Mouse (Mus musculus): ENCODE results near the gene Nkx2-1. TPM values are rescaled to one million over a fixed set of nuclear protein-coding genes. Genes with fewer than 3 reads are reported as not detected.
A peak's percentile ranks its signal among the peaks of the same experiment; 100 is the strongest.

The Nkx2-1 gene
- polyA plus RNA-seq (2015; fragmentation: Nextera tagmentation; extraction: Ambion mirVana), result 0.06 TPM in 1 of 2 replicates, not detected in the other

DNA sequence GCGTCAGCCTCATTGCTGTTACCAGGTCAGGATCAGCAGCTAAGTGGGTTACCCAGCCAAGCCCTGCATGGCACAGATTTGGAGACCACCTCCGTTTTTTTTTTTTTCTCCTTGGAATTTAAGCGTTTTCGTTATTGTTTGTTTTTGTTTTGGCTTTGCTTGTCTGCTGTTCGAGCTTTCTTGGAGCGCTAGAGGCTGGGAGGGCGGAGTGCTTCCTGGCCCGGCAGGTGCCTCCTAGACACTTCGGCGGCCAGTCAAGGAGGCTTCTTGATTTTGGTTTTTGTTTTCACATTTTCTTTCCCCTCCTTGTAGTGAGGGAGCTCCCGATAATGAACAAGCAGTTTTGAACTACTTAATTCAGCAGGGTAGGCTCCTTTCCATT, at the start of gene Nkx2-1:
Gene Nkx2-1, minus strand, starts transcription at position 25 of the 382 bp plus-strand sequence.
- Histone ChIP-seq H3K27ac (replicated peaks) (no peak within 1 kb of the TSS), H3K4me3 (0 out of 2 replicates have a peak within 1 kb of the TSS, but pooled peaks have one; percentile 3), H3K4me2 (no peak within 1 kb of the TSS), H3K9ac (no peak within 1 kb of the TSS), H3K9me3 (no peaks in the 10 kb centered on the region), H3K27me3 (peaks cover 86% of the 10 kb centered on the region), H3K36me3 (no peaks in the 10 kb centered on the region), H3K4me1 (replicated peaks) (peaks cover 19% of the 10 kb centered on the region)
- under 1% methylated on average over 11 of the region's 11 CpGs for WGBS
- ATAC-seq (ENCODE audit: low FRiP score, low read depth), result no peak

GRCm38 (mm10) chr12:56541068-56541467, 4.4 kb upstream of the Nkx2-1 start:
- under 1% methylated on average over 14 of the region's 14 CpGs for whole genome bisulfite sequencing

GRCm38 (mm10) chr12:56540591-56540990, 3.9 kb upstream of the Nkx2-1 start:
- Histone ChIP-seq H3K4me3 (no peak overlapping the region), H3K9ac (no peak overlapping the region), H3K36me3 (no peaks in the 10 kb centered on the region), H3K9me3 (no peaks in the 10 kb centered on the region), H3K4me1 (replicated peaks) (peaks cover 8% of the 10 kb centered on the region), H3K27me3 (peaks cover 85% of the 10 kb centered on the region), H3K27ac (replicated peaks) (no peak overlapping the region), H3K4me2 (0 out of 2 replicates have a peak overlapping the region, but pooled peaks have one; percentile 27)
- WGBS, result 2% methylated on average over 10 of the region's 10 CpGs
- ATAC-seq (ENCODE audit: low FRiP score, low read depth), result no peak

More at GRCm38 (mm10) chr12:56541068-56541467, 4.4 kb upstream of the Nkx2-1 start:
- H3K27ac ChIP-seq (replicated peaks), result no peak overlapping the region
- peaks cover 5% of the 10 kb centered on the region for H3K4me1 ChIP-seq (replicated peaks)
- no peaks in the 10 kb centered on the region for H3K36me3 ChIP-seq
- H3K27me3 ChIP-seq, result peaks cover 85% of the 10 kb centered on the region
- no peak for ATAC-seq (ENCODE audit: low FRiP score, low read depth)
- H3K4me3 ChIP-seq, result no peak overlapping the region
- H3K9me3 ChIP-seq, result no peaks in the 10 kb centered on the region
- 0 out of 2 replicates have a peak overlapping the region, but pooled peaks have one; percentile 27 for H3K4me2 ChIP-seq
- no peak overlapping the region for H3K9ac ChIP-seq

GRCm38 (mm10) chr12:56538601-56539000, 1.9 kb upstream of the Nkx2-1 start:
- H3K9me3 ChIP-seq, result no peaks in the 10 kb centered on the region
- no peak overlapping the region for H3K4me3 ChIP-seq
- H3K36me3 ChIP-seq, result no peaks in the 10 kb centered on the region
- ATAC-seq (ENCODE audit: low FRiP score, low read depth), result no peak
- no peak overlapping the region for H3K27ac ChIP-seq (replicated peaks)
- 5% methylated on average over 3 of the region's 3 CpGs for WGBS
- no peak overlapping the region for H3K4me2 ChIP-seq
- H3K4me1 ChIP-seq (replicated peaks), result peaks cover 13% of the 10 kb centered on the region
- peaks cover 87% of the 10 kb centered on the region for H3K27me3 ChIP-seq
- H3K9ac ChIP-seq, result no peak overlapping the region

- H3K9me3 ChIP-seq, result no peaks in the 10 kb centered on the region
- H3K4me1 ChIP-seq (replicated peaks), result peaks cover 18% of the 10 kb centered on the region
- H3K4me2 ChIP-seq, result no peak overlapping the region
- no peak overlapping the region for H3K4me3 ChIP-seq
- peaks cover 88% of the 10 kb centered on the region for H3K27me3 ChIP-seq
- no peak for ATAC-seq (ENCODE audit: low FRiP score, low read depth)
- H3K36me3 ChIP-seq, result no peaks in the 10 kb centered on the region
- H3K9ac ChIP-seq, result no peak overlapping the region
- no peak overlapping the region for H3K27ac ChIP-seq (replicated peaks)
- 3% methylated on average over 6 of the region's 6 CpGs for WGBS
Measured at GRCm38 (mm10) chr12:56537931-56538330, 1.2 kb upstream of the Nkx2-1 start.

- 1% methylated on average over 19 of the region's 19 CpGs for WGBS
- Histone ChIP-seq H3K4me3 (no peak overlapping the region), H3K9ac (no peak overlapping the region), H3K4me2 (no peak overlapping the region), H3K27me3 (peaks cover 86% of the 10 kb centered on the region), H3K27ac (replicated peaks) (no peak overlapping the region), H3K4me1 (replicated peaks) (peaks cover 19% of the 10 kb centered on the region), H3K9me3 (no peaks in the 10 kb centered on the region), H3K36me3 (no peaks in the 10 kb centered on the region)
- no peak for ATAC-seq (ENCODE audit: low FRiP score, low read depth)
Measured at GRCm38 (mm10) chr12:56537342-56537741, 634 bp upstream of the Nkx2-1 start.

DNA sequence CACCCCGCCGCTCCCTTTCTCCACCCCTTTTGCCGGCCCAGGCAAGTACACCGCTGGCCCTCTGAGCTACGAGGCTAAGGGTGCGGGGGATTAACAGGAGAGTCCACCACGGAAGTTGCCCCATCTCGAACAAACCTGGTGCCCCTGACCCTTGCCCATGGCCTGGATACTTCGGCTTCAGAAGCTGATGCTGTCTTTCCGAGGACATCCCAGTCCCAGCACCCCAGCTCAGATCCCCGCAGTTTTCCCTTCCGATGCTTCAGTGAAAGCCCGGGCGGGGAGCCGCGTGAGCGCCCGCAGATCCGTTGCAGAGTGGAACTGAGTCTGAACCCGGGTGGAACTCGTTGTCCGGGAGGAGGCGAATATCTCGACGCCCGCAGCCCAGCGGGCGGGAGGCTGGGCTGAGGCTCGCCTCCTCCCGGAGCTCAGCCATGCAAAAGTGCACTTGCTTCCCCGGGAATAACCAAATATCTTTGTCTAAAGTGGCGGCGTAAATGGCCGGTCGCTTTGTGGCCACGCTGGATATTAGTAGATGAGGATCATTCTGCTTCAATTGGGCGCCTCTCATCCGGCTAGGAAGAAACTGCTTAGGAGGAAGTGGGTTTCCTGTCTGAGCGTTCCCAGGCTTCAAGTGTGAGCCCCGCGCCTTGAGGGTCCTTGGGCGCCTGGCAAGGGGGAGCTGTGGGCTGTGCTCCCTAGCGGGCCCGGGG, 379 bp downstream of the Nkx2-1 start:
- H3K27me3 ChIP-seq, result peaks cover 86% of the 10 kb centered on the region
- ATAC-seq (ENCODE audit: low FRiP score, low read depth), result no peak
- H3K4me3 ChIP-seq, result 0 out of 2 replicates have a peak overlapping the region, but pooled peaks have one; percentile 3
- no peaks in the 10 kb centered on the region for H3K9me3 ChIP-seq
- H3K27ac ChIP-seq (replicated peaks), result no peak overlapping the region
- H3K4me2 ChIP-seq, result no peak overlapping the region
- H3K9ac ChIP-seq, result no peak overlapping the region
- no peaks in the 10 kb centered on the region for H3K36me3 ChIP-seq
- peaks cover 19% of the 10 kb centered on the region for H3K4me1 ChIP-seq (replicated peaks)
- under 1% methylated on average over 44 of the region's 44 CpGs for WGBS

DNA sequence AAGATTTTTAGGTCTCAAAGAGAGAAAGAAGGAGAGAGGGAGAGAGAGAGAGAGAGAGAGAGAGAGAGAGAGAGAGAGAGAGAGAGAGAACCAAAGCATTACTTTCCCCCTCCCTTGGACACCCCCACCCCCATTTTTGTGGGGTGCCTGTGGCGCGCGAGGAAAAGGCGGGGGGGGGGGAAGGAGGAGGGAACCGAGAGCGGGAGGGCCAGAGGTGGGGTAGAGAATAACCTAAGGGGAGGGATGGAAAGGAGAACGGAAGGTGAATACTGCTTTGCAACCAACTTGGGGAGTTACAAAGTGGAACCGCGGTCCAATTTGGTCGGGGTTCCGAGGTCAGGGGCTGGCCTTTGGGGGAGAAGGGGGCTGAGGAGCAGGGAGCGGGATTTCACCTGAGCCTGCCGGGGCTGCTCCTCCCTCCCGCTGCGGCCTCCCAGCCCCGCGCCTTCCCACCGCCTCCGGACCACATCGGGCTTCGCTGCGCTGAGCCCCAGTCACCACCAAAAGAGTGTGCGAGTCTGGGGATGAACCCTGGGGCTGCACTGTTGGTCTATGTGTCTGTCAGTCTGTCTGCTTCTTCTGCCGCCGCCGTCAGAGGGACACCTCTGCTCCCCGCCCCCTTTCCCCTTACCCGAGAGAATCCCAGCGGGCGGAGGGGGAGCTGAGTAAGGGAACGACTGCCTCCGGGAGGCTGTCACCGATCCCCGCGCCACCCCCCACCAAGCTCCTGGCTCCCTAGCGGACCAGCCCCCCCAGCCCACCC, 1.1 kb downstream of the Nkx2-1 start:
- Histone ChIP-seq H3K4me3 (no peak overlapping the region), H3K4me1 (replicated peaks) (peaks cover 15% of the 10 kb centered on the region), H3K9me3 (no peaks in the 10 kb centered on the region), H3K4me2 (no peak overlapping the region), H3K27ac (replicated peaks) (no peak overlapping the region), H3K9ac (no peak overlapping the region), H3K27me3 (peaks cover 86% of the 10 kb centered on the region), H3K36me3 (no peaks in the 10 kb centered on the region)
- 1% methylated on average over 30 of the region's 36 CpGs for WGBS
- ATAC-seq (ENCODE audit: low FRiP score, low read depth), result no peak

DNA sequence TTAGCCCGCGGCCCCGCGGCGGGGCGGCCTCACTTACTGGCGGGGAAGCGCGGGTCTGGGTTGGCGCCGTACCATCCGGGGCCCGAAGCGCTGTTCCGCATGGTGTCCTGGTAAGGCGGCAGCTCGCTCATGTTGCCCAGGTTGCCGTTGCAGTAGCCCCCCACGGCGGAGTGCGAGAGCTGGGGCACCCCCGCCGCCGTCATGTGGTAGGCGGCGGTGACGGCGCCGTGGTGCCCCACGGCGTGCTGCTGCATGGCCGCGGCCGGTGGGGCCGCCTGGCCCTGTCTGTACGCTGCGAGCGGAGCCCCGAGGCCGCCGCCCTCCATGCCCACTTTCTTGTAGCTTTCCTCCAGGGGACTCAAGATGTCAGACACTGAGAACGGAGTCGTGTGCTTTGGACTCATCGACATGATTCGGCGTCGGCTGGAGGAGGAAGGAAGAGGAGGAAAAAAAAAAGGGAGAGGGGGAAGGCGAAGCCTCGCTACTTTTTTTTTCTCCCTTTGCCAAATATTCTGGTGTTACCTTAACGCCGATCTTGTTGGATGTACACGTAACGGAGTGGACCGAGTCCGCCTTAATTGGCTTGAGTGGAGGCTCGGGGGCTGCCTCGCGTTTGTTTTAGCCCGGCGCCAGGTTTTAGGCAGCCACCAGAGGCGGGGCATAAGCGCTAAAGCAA, 1.9 kb downstream of the Nkx2-1 start:
- peaks cover 86% of the 10 kb centered on the region for H3K27me3 ChIP-seq
- H3K4me3 ChIP-seq, result peak overlapping the region; percentile 19
- no peaks in the 10 kb centered on the region for H3K9me3 ChIP-seq
- H3K4me2 ChIP-seq, result peak overlapping the region; percentile 39
- H3K27ac ChIP-seq (replicated peaks), result no peak overlapping the region
- H3K36me3 ChIP-seq, result no peaks in the 10 kb centered on the region
- H3K9ac ChIP-seq, result no peak overlapping the region
- peaks cover 15% of the 10 kb centered on the region for H3K4me1 ChIP-seq (replicated peaks)
- under 1% methylated on average over 62 of the region's 62 CpGs for WGBS
- ATAC-seq (ENCODE audit: low FRiP score, low read depth), result no peak; the same call in 1 of the 2 replicates

DNA sequence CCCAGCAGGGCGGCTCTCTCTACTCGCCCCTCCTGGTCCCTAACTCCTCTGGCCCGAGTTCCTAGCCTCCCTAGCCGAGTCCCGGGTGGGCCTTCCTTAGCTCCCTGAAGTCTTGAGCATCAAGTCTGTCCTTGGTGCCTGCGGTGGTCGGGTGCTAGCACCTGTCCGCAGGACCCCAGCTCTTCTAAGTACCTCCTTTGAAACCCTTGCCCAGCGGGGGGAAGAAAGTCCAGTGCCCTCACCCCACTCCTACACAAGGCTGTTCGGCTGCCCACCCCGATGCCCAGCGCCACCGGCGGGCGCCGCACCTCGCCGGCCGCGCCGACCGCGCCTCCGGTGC, 2.4 kb downstream of the Nkx2-1 start:
- peak overlapping the region; percentile 39 for H3K4me2 ChIP-seq
- H3K27ac ChIP-seq (replicated peaks), result no peak overlapping the region
- peaks cover 86% of the 10 kb centered on the region for H3K27me3 ChIP-seq
- H3K4me3 ChIP-seq, result peak overlapping the region; percentile 19
- H3K4me1 ChIP-seq (replicated peaks), result peaks cover 15% of the 10 kb centered on the region
- H3K9me3 ChIP-seq, result no peaks in the 10 kb centered on the region
- 1% methylated on average over 22 of the region's 24 CpGs for WGBS
- no peak overlapping the region for H3K9ac ChIP-seq
- ATAC-seq (ENCODE audit: low FRiP score, low read depth), result no peak; the same call in 1 of the 2 replicates
- no peaks in the 10 kb centered on the region for H3K36me3 ChIP-seq

GRCm38 (mm10) chr12:56533501-56534310, 3.0 kb downstream of the Nkx2-1 start:
- H3K27ac ChIP-seq (replicated peaks), result no peak overlapping the region

More at GRCm38 (mm10) chr12:56533501-56534310, 3.0 kb downstream of the Nkx2-1 start:
- no peak overlapping the region for H3K9ac ChIP-seq
- no peak for ATAC-seq (ENCODE audit: low FRiP score, low read depth)
- H3K9me3 ChIP-seq, result no peaks in the 10 kb centered on the region
- peaks cover 86% of the 10 kb centered on the region for H3K27me3 ChIP-seq
- H3K4me3 ChIP-seq, result 0 out of 2 replicates have a peak overlapping the region, but pooled peaks have one; percentile 19
- WGBS, result under 1% methylated on average over 54 of the region's 54 CpGs
- H3K36me3 ChIP-seq, result no peaks in the 10 kb centered on the region
- peak overlapping the region; percentile 30; the same call in 1 of the 2 replicates for H3K4me2 ChIP-seq
- H3K4me1 ChIP-seq (replicated peaks), result peaks cover 15% of the 10 kb centered on the region
